Mouse (Mus musculus): ENCODE measurements around the gene Gngt2.

Gngt2 gene

GRCm38 (mm10) chr11:95837059-95837458, at the start of gene Gngt2:
Gene Gngt2, plus strand, starts transcription at chr11:95837216.
- DNase-seq (ENCODE audit: low spot score): no peak

- no peak for DNase-seq (ENCODE audit: low spot score)
These were observed 47.5 kb upstream of the Gngt2 start for GRCm38 (mm10) chr11:95789451-95789891.

- DNase-seq (ENCODE audit: low spot score): no peak
These were observed 45.2 kb upstream of the Gngt2 start for GRCm38 (mm10) chr11:95791787-95792186.

- DNase-seq (ENCODE audit: low spot score): no peak
These were observed 44.0 kb upstream of the Gngt2 start for GRCm38 (mm10) chr11:95792950-95793509.

GRCm38 (mm10) chr11:95794201-95794600, 42.8 kb upstream of the Gngt2 start:
- no peak for DNase-seq (ENCODE audit: low spot score)

- DNase-seq (ENCODE audit: low spot score): no peak
These were observed 41.4 kb upstream of the Gngt2 start for GRCm38 (mm10) chr11:95795582-95795981.

GRCm38 (mm10) chr11:95805010-95805409, 32.0 kb upstream of the Gngt2 start:
- no peak for DNase-seq (ENCODE audit: low spot score)

GRCm38 (mm10) chr11:95805527-95805926, 31.5 kb upstream of the Gngt2 start:
- DNase-seq (ENCODE audit: low spot score): peak; percentile 41

- no peak for DNase-seq (ENCODE audit: low spot score)
These were observed 29.1 kb upstream of the Gngt2 start for GRCm38 (mm10) chr11:95807884-95808283.

- peak; percentile 71 for DNase-seq (ENCODE audit: low spot score)
These were observed 28.5 kb upstream of the Gngt2 start for GRCm38 (mm10) chr11:95808448-95809011.

GRCm38 (mm10) chr11:95809603-95810002, 27.4 kb upstream of the Gngt2 start:
- DNase-seq (ENCODE audit: low spot score): no peak

GRCm38 (mm10) chr11:95810828-95811227, 26.2 kb upstream of the Gngt2 start:
- no peak for DNase-seq (ENCODE audit: low spot score)

GRCm38 (mm10) chr11:95811741-95812140, 25.3 kb upstream of the Gngt2 start:
- DNase-seq (ENCODE audit: low spot score): no peak

- DNase-seq (ENCODE audit: low spot score): no peak
These were observed 24.8 kb upstream of the Gngt2 start for GRCm38 (mm10) chr11:95812224-95812623.

GRCm38 (mm10) chr11:95814101-95814500, 22.9 kb upstream of the Gngt2 start:
- no peak for DNase-seq (ENCODE audit: low spot score)

- DNase-seq (ENCODE audit: low spot score): no peak
These were observed 22.2 kb upstream of the Gngt2 start for GRCm38 (mm10) chr11:95814857-95815256.

- DNase-seq (ENCODE audit: low spot score): no peak
These were observed 21.6 kb upstream of the Gngt2 start for GRCm38 (mm10) chr11:95815412-95815811.

- no peak for DNase-seq (ENCODE audit: low spot score)
These were observed 17.9 kb upstream of the Gngt2 start for GRCm38 (mm10) chr11:95819138-95819537.

- no peak for DNase-seq (ENCODE audit: low spot score)
These were observed 15.5 kb upstream of the Gngt2 start for GRCm38 (mm10) chr11:95821511-95821910.

GRCm38 (mm10) chr11:95822437-95822836, 14.6 kb upstream of the Gngt2 start:
- DNase-seq (ENCODE audit: low spot score): no peak

GRCm38 (mm10) chr11:95824071-95824876, 12.7 kb upstream of the Gngt2 start, which contains the start of gene Phospho1:
Gene Phospho1, plus strand, starts transcription at chr11:95824499.
- DNase-seq (ENCODE audit: low spot score): peak; percentile 85

- DNase-seq (ENCODE audit: low spot score): no peak
These were observed 12.2 kb upstream of the Gngt2 start for GRCm38 (mm10) chr11:95824877-95825243.

- no peak for DNase-seq (ENCODE audit: low spot score)
These were observed 11.4 kb upstream of the Gngt2 start for GRCm38 (mm10) chr11:95825625-95826024.

Data from spleen, adult 12 weeks (tissue).